Mouse (Mus musculus) retina, postnatal 7 days (tissue): ENCODE data around the gene Gm10662.
"Not testable (repeated sequence)": the region's sequence is repeated elsewhere in the genome, so short reads cannot be mapped to it uniquely, and the experiment has no call there.

ENCODE experiments used
- DNase-seq: peaks from one replicate; pipeline ENCODE4 v3.0.0-alpha.2; 2012; ENCODE audit warnings: low read depth, low spot score

The Gm10662 gene

DNA sequence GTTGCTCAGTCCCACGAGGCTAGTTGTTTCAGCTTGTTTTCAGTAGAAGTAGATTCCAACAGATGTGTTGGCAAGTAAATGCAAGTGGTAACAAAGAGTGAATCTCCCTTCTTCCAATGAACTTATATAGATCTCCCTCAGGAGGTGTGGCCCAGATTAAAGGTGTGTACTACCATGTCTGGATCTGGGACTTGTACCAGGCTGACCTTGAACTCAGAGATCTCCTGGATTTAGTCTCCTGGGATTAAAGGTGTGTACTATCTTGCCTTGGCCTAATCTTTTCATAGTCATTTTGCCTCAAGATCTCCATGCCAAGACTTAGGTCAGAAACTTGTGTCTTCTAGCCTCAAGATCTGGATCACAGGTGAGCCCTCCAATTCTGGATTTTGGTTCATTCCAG is at the start of gene Gm10662:
TSS of gene Gm10662 (minus strand) at position 101 of the 400 bp plus-strand sequence.
- not testable (repeated sequence) for DNase-seq

DNA sequence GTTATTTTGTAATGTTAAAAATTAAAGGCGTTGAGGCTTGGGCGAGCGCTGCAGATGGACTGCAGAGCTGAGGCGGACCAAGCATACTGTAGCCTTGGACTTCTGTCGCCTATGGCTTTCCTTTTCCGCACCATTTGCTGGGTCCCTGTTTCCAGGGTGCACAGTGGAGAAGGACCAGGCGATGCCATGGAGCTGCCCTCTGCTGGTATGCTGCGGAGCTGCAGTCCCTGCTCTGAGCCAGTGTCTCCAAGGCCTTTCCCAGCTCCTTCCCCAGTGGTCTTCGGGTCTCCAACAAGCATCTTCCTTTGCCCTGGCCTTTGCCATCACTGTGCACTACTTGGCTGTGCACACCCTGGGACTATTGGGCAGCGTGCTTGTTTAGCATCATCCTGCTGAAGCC is 19.2 kb upstream of the Gm10662 start:
- not testable (repeated sequence) for DNase-seq
